Mouse (Mus musculus) large intestine, adult 2 months (tissue): Measurements from ENCODE around the gene Gramd1b. TPM values are rescaled to one million over a fixed set of nuclear protein-coding genes. Genes with fewer than 3 reads are reported as not detected.

Source experiments
- DNase-seq: peaks from one replicate; pipeline ENCODE4 v3.0.0-alpha.2; 2012; ENCODE audit warnings: low read depth, low spot score
- WGBS: fragments of 180-500 bp; shearing (Covaris S2); methylation state at CpG from one replicate; pipeline ENCODE4 v1.1.7; 2018; 5-methylcytosine and 5-hydroxymethylcytosine counted together
- polyA plus RNA-seq: library from polyadenylated mRNA; depleted of rRNA; stranded (reverse); fragments of >200 nt; gene quantifications from 2 replicates; pipeline ENCODE4 v1.2.3, GENCODE M21; 2012

Gene Gramd1b
- polyA plus RNA-seq, 1 experiment, result 26.9 TPM

DNA sequence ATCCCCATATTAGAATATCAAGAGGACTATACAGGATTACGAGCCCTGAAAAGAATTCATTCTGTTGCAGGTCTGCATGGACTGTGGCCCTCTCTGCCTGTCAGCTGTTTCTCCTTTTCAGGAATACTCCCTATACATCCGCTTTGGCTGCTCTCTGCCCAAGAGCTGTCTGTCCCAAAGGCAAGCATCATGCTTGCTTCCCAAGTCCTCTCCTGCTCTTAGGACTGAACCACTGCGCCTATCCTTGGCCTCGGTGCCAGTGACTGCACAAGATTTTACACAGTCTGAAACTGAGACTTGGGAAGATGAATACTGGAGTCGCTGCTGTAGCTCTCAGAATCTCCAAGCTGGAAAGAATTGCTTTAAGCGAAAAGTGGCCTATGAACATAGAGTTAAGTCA, 68.8 kb downstream of the Gramd1b start:
- no peak for DNase-seq
- WGBS, result 91% methylated on average over 6 of the region's 6 CpGs

GRCm38 (mm10) chr9:40460781-40461180, 70.4 kb downstream of the Gramd1b start:
- WGBS, result 33% methylated on average over 6 of the region's 6 CpGs
- DNase-seq, result no peak

GRCm38 (mm10) chr9:40459304-40460280, 71.6 kb downstream of the Gramd1b start:
- WGBS, result 53% methylated on average over 5 of the region's 5 CpGs
- no peak for DNase-seq

GRCm38 (mm10) chr9:40458559-40459303, 72.5 kb downstream of the Gramd1b start:
- DNase-seq, result no peak
- 66% methylated on average over 4 of the region's 4 CpGs for WGBS

DNA sequence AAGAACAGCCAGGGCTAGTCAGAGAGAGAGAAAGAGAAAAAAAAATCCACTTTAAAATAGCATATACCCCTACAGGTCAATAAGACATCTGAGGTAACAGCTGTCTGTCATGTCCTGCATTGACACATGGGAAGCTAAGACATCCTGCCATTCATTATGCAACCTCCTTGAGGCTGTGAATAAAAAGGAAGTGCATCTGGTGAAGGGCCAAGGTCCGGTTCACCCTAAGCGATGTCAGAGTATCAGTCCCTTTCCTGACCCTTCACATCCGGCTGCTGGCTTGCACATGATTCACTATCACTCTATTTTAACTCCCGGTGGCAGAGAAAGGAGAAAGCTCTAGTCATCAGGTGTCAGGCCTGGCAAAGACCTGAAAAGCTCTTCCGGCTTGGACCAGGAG, 73.7 kb downstream of the Gramd1b start:
- DNase-seq, result no peak
- 65% methylated on average over 5 of the region's 5 CpGs for WGBS

DNA sequence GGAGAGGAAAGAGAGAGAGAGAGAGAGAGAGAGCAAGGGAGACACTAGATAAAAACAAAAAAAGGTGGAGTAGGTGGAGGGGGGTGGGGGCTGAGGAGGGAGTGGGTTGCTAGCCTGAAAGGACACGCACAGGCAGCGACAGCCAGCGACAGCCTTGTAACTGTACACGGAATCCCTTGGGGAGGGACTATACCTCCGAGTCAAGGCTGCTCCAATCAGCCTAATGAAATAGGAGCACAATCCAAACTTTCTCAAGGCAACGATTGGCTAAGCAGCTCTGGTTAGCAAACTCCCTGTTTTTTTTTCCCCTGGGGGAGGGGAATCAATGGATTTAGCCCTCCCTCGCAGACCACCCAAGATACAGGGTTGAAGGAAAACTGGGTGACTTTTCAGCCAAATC, 75.0 kb downstream of the Gramd1b start:
- WGBS, result 7% methylated on average over 7 of the region's 7 CpGs
- DNase-seq, result no peak

- no peak for DNase-seq
- WGBS, result under 1% methylated on average over 77 of the region's 77 CpGs
Measured at GRCm38 (mm10) chr9:40455336-40456185, 75.6 kb downstream of the Gramd1b start.

GRCm38 (mm10) chr9:40455020-40455335, 76.2 kb downstream of the Gramd1b start:
- no peak for DNase-seq
- WGBS, result 1% methylated on average over 8 of the region's 8 CpGs

DNA sequence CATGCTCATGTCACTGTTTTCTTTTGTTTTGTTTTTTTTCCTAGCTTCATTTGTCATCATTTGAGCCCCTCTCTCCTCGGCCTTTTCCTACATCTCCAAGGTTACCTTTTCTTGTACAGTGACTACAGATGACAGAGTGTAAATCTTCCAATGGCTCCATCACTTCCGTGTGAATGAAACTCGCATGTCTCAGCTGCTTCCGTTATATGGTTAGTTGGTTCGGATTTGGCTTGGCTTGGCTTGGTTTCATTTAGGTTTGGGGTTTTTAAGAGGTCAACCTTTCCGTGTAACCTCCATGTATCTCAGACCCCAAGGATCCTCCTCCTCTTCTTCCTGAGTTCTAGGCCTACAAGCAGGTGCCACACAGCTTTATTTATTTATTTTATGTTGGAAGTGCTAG, 77.3 kb downstream of the Gramd1b start:
- 95% methylated on average over 6 of the region's 6 CpGs for WGBS

DNA sequence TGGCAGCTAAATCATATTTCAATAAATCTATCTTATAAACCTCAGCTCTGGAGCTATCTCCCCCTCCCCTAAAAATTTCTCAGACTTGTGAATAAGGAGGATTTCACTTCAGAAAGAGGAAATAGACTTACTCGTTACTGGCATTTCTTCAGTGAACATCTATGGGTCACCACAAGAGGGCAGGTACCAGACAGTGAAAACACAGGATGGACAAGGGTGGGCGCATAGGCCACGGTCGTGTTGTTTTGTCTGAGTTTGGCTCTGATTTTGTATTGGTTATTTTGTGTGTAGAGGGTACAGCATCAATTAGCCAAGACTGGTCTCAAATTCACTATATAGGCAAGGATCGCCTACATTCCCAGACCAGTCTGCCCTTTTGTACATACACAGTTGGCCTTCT, 79.0 kb downstream of the Gramd1b start:
- WGBS, result 76% methylated on average over 5 of the region's 5 CpGs
- no peak for DNase-seq

More for the DNA sequence above, 77.3 kb downstream of the Gramd1b start:
- no peak for DNase-seq

GRCm38 (mm10) chr9:40450776-40451175, 80.4 kb downstream of the Gramd1b start:
- 75% methylated on average over 5 of the region's 5 CpGs for WGBS
- no peak for DNase-seq

- WGBS, result 51% methylated on average over 7 of the region's 7 CpGs
- no peak for DNase-seq
Measured at GRCm38 (mm10) chr9:40450417-40450714, 80.8 kb downstream of the Gramd1b start.

DNA sequence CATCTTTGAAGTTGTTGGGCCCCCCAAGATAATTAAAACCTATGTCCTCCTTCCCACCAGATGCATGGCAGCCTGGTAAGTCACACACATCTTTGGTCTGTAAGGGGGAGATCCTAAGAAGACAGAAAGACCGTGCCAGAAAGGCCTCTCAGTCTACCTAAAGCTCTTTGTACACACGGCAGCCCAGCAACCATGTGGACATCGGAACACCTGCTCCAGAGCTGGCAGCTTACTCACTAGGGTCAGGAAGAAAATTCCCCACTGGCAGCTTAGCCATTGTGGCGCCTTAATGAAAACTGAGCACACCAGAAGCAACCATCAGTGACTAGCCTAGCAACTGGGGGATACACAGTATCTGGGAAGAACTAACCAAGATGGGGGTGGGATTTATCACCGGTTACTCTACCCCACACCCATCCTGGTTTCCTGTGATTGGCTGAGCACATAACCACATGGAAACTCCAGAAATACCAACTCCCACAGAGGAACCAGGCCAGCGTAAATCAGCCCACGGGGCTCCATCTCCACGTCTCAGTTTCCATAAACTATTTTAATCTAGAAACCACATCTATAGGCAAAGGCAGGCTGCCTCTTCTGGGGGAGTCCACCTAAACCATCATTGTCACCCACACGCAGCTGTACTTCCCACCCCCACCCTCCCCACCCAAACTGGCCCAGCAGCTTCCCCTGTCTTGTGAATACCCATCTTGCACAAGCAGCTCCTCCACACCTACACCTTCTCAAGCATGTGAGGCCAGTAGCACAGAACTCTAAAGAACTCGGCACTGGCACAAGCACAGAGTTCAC, 81.4 kb downstream of the Gramd1b start:
- no peak for DNase-seq
- WGBS, result 66% methylated on average over 10 of the region's 10 CpGs

DNA sequence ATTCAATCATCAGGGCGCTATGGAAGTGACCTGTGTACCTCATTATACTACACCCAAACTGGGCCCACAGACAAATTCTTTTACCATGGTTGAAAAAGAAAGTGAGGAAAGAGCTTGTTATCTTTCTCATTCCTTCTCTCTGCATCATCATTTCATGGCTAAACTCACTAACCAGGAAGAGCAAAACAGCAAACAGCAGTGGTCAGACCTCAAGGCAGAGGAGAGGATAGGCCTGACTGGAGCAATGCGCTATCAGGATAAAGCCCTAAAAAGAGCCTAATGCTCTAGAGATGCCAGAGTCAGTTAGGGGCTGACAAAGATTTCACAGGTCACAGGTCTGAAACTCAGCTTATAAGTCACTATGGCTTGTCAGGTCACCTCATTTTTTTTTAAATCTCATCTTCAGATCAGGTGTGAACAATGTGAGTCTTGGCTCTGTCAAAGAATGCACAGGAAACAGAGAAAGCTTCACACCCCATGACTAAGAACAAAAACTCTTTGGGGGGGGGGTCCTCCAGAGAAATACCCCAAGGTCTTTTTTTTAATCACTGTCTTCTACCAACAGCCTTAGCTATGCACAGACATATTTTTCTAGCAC, 82.4 kb downstream of the Gramd1b start:
- WGBS, result 82% methylated on average over 2 of the region's 2 CpGs
- no peak for DNase-seq

DNA sequence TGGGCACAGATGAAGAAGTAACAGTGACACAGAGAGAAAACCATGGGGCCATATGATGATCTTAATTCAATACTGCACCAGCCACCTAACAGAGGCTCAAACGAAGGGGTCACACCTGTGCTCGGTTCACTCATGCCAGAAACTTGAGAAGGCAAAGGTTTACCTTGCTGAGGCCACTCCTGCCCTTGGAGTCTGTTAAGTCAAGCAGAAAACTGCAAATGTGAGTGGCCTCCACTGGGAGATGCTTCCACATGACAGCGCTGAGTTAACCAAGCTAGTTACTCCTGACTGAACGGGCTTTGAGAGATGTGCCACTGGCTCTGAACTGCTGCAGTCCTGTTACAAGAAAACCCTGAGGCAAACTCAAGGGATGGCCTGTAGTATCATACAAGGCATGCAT, 83.9 kb downstream of the Gramd1b start:
- no peak for DNase-seq
- 76% methylated on average over 4 of the region's 4 CpGs for WGBS

DNA sequence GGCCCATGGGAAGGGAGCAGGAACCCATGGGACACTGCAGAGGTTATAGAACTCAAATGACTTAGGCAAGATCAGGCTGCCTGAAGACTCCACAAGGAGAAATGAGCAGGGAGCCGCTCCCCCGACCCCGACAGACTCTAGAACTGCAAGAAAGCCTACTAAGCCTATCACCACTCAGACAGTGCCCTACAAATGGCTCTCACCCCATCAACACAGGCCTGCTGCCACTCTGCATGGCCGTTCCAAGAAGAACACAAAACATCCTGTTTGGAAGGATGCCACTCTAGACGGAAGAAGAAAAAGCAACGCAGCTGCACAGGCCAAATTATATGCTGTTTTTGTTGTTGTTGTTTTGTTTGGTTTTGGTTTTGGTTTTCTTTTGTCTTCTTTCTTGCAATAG, 86.2 kb downstream of the Gramd1b start:
- DNase-seq, result no peak
- 79% methylated on average over 6 of the region's 6 CpGs for WGBS

GRCm38 (mm10) chr9:40442784-40443183, 88.4 kb downstream of the Gramd1b start:
- no peak for DNase-seq
- WGBS, result 63% methylated on average over 5 of the region's 5 CpGs

GRCm38 (mm10) chr9:40439973-40440687, 91.1 kb downstream of the Gramd1b start:
- DNase-seq, result no peak
- 64% methylated on average over 8 of the region's 8 CpGs for WGBS
